Mouse (Mus musculus) adrenal gland, postnatal 10 days (tissue): ENCODE results near the gene Adtrp. TPM values are rescaled to one million over a fixed set of nuclear protein-coding genes. Genes with fewer than 3 reads are reported as not detected.

Experiments used
- DNase-seq: peaks from one replicate; pipeline ENCODE4 v3.0.0; 2021; ENCODE audit warnings: mixed read lengths
- total RNA-seq, 2 experiments: library from RNA; stranded (reverse); gene quantifications; 2 replicates each; pipeline ENCODE4 v1.2.3; 2021

The Adtrp gene
- total RNA-seq, 2 experiments from 2014 or later: 74.8 to 101 TPM

- DNase-seq: no peak
These were observed 13.8 kb downstream of the Adtrp start for GRCm38 (mm10) chr13:41833614-41834139.

- peak; percentile 43 for DNase-seq
These were observed 19.2 kb downstream of the Adtrp start for GRCm38 (mm10) chr13:41828296-41828754.

GRCm38 (mm10) chr13:41827581-41827980 is 19.9 kb downstream of the Adtrp start:
- DNase-seq: no peak

GRCm38 (mm10) chr13:41825379-41825966 is 22.0 kb downstream of the Adtrp start:
- no peak for DNase-seq

GRCm38 (mm10) chr13:41823077-41823476 is 24.4 kb downstream of the Adtrp start:
- DNase-seq: no peak

- DNase-seq: no peak
These were observed 24.9 kb downstream of the Adtrp start for GRCm38 (mm10) chr13:41822617-41823016.

- no peak for DNase-seq
These were observed 25.4 kb downstream of the Adtrp start for GRCm38 (mm10) chr13:41822091-41822490.

- DNase-seq: no peak
These were observed 26.5 kb downstream of the Adtrp start for GRCm38 (mm10) chr13:41820947-41821346.

GRCm38 (mm10) chr13:41819918-41820317 is 27.6 kb downstream of the Adtrp start:
- DNase-seq: no peak

- no peak for DNase-seq
These were observed 28.0 kb downstream of the Adtrp start for GRCm38 (mm10) chr13:41819484-41819883.

- DNase-seq: no peak
These were observed 29.9 kb downstream of the Adtrp start for GRCm38 (mm10) chr13:41817583-41817982.

- no peak for DNase-seq
These were observed 30.8 kb downstream of the Adtrp start for GRCm38 (mm10) chr13:41816643-41817042.

GRCm38 (mm10) chr13:41810776-41811175 is 36.7 kb downstream of the Adtrp start:
- DNase-seq: no peak

GRCm38 (mm10) chr13:41807815-41808214 is 39.7 kb downstream of the Adtrp start:
- no peak for DNase-seq

GRCm38 (mm10) chr13:41807300-41807699 is 40.2 kb downstream of the Adtrp start:
- no peak for DNase-seq

- DNase-seq: no peak
These were observed 42.2 kb downstream of the Adtrp start for GRCm38 (mm10) chr13:41805138-41805820.

GRCm38 (mm10) chr13:41803656-41804265 is 43.7 kb downstream of the Adtrp start:
- DNase-seq: no peak

- peak; percentile 63 for DNase-seq
These were observed 46.3 kb downstream of the Adtrp start for GRCm38 (mm10) chr13:41801177-41801636.

GRCm38 (mm10) chr13:41792849-41793248 is 54.6 kb downstream of the Adtrp start:
- no peak for DNase-seq

GRCm38 (mm10) chr13:41787863-41788536 is 59.5 kb downstream of the Adtrp start:
- no peak for DNase-seq

- DNase-seq: no peak
These were observed 60.8 kb downstream of the Adtrp start for GRCm38 (mm10) chr13:41786640-41787039.

GRCm38 (mm10) chr13:41784889-41785701 is 62.4 kb downstream of the Adtrp start:
- no peak for DNase-seq
